Mouse (Mus musculus): ENCODE data around the gene Slc25a1.

Gene Slc25a1

GRCm38 (mm10) chr16:17921325-17922162 lies 6.5 kb downstream of the Slc25a1 start:
- DNase-seq (ENCODE audit: low read depth): peak; percentile 99

GRCm38 (mm10) chr16:17920586-17920985 lies 7.4 kb downstream of the Slc25a1 start:
- no peak for DNase-seq (ENCODE audit: low read depth)

- DNase-seq (ENCODE audit: low read depth): no peak
These were observed 13.4 kb downstream of the Slc25a1 start, which contains the start of gene Gsc2 for GRCm38 (mm10) chr16:17914307-17915249. Gene Gsc2 (minus strand): TSS chr16:17915059.

GRCm38 (mm10) chr16:17911052-17911595 lies 16.9 kb downstream of the Slc25a1 start, which contains the start of gene Ess2:
Gene Ess2 (minus strand): TSS chr16:17911348.
- peak; percentile 98 for DNase-seq (ENCODE audit: low read depth)

GRCm38 (mm10) chr16:17898462-17898861 lies 29.6 kb downstream of the Slc25a1 start, which contains the start of the genes Dgcr2 and Tssk2:
Gene Dgcr2 (minus strand): TSS chr16:17898562.
Gene Tssk2 (plus strand): TSS chr16:17898637.
- DNase-seq (ENCODE audit: low read depth): no peak

- no peak for DNase-seq (ENCODE audit: low read depth)
These were observed 31.9 kb downstream of the Slc25a1 start for GRCm38 (mm10) chr16:17896091-17896490.

GRCm38 (mm10) chr16:17893923-17894322 lies 34.1 kb downstream of the Slc25a1 start, which contains the start of gene Tssk1:
Gene Tssk1 (plus strand): TSS chr16:17894223.
- DNase-seq (ENCODE audit: low read depth): no peak

- peak; percentile 16 for DNase-seq (ENCODE audit: low read depth)
These were observed 35.4 kb downstream of the Slc25a1 start for GRCm38 (mm10) chr16:17892606-17893005.

- peak; percentile 100 for DNase-seq (ENCODE audit: low read depth)
These were observed 36.5 kb downstream of the Slc25a1 start, which contains the start of gene Gm20518 for GRCm38 (mm10) chr16:17891567-17891959. Gene Gm20518 (minus strand): TSS chr16:17891671.

- DNase-seq (ENCODE audit: low read depth): peak; percentile 88
These were observed 37.0 kb downstream of the Slc25a1 start for GRCm38 (mm10) chr16:17890917-17891566.

- DNase-seq (ENCODE audit: low read depth): peak; percentile 7
These were observed 37.7 kb downstream of the Slc25a1 start for GRCm38 (mm10) chr16:17890342-17890727.

- DNase-seq (ENCODE audit: low read depth): no peak
These were observed 38.2 kb downstream of the Slc25a1 start for GRCm38 (mm10) chr16:17889689-17890341.

- no peak for DNase-seq (ENCODE audit: low read depth)
These were observed 43.9 kb downstream of the Slc25a1 start for GRCm38 (mm10) chr16:17884116-17884515.

- no peak for DNase-seq (ENCODE audit: low read depth)
These were observed 45.8 kb downstream of the Slc25a1 start for GRCm38 (mm10) chr16:17882196-17882595.

GRCm38 (mm10) chr16:17879571-17879970 lies 48.4 kb downstream of the Slc25a1 start:
- DNase-seq (ENCODE audit: low read depth): no peak

- peak; percentile 62 for DNase-seq (ENCODE audit: low read depth)
These were observed 51.9 kb downstream of the Slc25a1 start for GRCm38 (mm10) chr16:17876096-17876495.

All from NIH3T3 (cell line).